Mouse (Mus musculus) urinary bladder, postnatal 25 days (tissue): ENCODE measurements around the gene Zmat5.

ENCODE experiments used
- DNase-seq: peaks from one replicate; pipeline ENCODE4 v3.0.0; 2022; ENCODE audit warnings: low spot score

Gene Zmat5

DNA sequence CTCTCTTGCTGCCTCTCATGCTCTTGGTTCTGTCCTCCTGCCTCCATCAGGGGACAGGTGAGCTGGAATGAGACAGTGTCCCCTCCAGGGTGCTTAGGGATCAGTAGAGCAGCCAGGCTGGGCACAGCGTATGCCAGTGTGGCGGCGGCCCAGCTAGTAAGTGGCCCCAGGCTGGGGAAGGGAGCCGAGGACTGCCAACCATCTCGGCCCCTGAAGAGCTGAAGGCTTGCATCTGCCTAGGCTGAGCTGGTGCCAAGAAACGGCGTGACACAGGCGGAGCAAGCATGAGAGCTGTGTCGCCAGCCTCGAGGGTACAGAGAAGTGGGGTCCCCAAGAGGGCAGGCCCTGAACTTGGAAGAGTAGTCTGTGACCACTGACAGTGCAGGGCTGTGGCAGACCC, 33.2 kb downstream of the Zmat5 start:
- no peak for DNase-seq

GRCm38 (mm10) chr11:4738719-4739118, 34.2 kb downstream of the Zmat5 start:
- no peak for DNase-seq

DNA sequence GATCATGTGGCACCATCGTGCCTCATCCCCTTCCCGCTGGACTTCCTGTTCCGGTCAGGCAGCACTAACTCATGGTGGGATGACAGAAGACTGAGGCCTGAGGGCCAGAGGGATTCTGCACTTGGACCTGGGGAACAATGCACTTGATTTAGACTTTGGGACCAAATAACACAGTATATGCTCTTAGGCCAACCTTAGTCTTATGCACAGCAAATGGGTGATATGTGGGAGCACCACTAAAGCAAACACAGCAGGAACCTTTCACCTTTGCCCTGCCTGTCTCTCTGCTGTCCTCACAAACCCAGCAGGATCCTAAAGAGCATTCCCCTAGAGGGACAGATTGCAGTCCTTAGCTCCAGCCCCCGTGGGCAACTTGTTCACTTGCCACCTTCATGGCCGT, 36.3 kb downstream of the Zmat5 start:
- no peak for DNase-seq

DNA sequence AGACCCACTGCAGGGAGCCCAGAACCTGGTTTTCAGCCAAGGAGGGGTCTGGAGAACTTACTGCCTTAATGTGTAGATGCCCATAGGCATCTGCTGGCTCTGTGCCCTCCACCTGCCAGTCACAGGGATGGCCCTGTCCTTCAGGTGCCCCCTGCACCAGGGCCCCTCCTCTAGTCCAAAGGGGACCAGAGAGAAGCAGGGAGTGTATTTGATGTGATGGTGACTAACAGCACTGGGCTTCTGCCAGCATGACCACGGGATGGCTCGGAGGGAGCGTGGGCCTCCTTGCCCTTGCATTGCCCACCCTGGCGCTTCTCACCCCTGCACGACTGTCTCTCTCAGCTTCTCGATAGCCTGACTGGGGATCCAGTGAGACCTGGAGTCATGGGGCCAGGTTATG, 40.2 kb downstream of the Zmat5 start:
- DNase-seq, result no peak

- no peak for DNase-seq
Measured at GRCm38 (mm10) chr11:4745969-4746368, 41.5 kb downstream of the Zmat5 start.

DNA sequence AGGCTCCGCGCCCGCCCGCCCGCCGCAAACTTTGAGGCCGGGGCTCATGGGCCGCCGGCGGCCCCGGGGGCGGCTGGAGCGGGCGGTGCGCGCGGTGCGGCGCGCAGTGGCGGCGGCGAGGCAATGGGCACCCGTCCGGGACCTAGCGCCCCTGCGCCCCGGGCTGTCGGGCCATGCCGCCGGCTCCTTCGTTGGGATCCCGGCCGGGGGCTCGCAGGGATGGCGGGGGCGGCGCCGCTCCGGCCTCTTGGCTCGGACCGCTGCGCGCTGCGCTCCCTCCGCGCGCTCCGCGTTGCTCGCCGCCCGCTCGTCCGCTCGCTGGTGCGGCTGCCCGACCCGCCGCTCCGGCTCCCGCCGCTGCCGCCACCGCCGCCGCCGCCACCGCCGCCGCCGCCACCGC, 42.3 kb downstream of the Zmat5 start, which contains the start of gene Cabp7:
TSS of gene Cabp7 (minus strand) at position 46 of the 400 bp plus-strand sequence.
- DNase-seq, result no peak

- no peak for DNase-seq
Measured at GRCm38 (mm10) chr11:4747285-4747684, 42.8 kb downstream of the Zmat5 start.

- DNase-seq, result peak; percentile 76
Measured at GRCm38 (mm10) chr11:4750263-4750662, 45.8 kb downstream of the Zmat5 start.

DNA sequence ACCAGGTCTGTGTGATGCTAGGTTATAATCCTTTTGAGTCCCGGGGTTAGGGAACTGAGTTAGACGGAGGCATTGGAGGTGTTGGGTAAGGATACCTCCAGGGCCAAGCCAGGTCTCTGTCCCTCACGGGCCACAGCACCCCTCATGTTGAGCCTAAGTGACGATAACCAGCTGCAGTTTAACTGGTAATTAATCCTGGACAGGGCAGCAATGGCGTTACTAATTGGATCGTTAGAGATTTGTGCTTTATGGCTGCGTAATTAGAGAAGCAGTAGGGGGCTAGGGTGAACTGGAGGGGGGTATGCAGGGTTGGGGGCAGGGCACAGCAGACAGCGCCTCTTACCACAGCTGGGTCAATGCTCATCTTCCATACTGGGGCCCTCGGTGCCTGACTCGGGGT, 48.4 kb downstream of the Zmat5 start:
- no peak for DNase-seq

DNA sequence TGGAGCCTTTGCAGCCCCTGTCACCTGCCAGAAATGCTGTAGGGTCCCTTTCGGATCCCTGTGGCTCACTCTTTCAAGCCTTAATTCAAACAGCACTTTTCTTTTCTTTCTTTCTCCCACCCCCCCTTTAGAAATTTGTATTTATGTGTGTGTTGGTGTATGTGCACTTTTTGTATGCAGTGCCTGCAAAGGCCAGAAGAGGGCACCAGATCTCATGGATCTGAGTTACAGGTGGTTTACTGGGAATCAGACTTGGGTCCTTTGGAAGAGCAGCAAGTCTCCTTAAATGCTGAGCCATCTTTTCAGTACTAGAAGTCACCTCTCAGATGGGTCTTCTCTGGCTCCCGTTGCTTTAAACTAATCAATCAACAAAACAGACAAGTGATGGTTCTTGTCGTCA, 49.6 kb downstream of the Zmat5 start:
- no peak for DNase-seq

GRCm38 (mm10) chr11:4754867-4755266, 50.4 kb downstream of the Zmat5 start:
- DNase-seq, result no peak

GRCm38 (mm10) chr11:4756460-4756859, 52.0 kb downstream of the Zmat5 start:
- DNase-seq, result no peak

GRCm38 (mm10) chr11:4756984-4757788, 52.7 kb downstream of the Zmat5 start:
- no peak for DNase-seq

DNA sequence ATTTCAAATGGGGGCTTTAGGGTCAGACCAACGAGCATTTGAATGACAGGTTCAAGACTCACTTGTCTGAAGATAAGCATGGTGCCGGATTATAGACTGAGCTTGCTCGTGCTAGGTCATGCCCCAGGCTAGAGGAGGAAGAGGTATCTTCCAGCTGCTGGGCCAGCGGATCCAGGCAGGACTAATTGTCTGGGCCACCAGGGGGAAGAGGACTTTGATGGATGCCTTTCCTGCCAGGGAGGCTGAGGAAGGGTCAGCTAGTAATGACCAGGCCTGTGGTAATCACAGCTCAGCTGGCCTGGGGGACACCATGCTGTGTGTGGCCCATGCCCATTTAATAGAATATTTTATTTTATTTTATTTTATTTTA, 53.3 kb downstream of the Zmat5 start:
- DNase-seq, result no peak

- no peak for DNase-seq
Measured at GRCm38 (mm10) chr11:4760438-4760837, 56.0 kb downstream of the Zmat5 start.

DNA sequence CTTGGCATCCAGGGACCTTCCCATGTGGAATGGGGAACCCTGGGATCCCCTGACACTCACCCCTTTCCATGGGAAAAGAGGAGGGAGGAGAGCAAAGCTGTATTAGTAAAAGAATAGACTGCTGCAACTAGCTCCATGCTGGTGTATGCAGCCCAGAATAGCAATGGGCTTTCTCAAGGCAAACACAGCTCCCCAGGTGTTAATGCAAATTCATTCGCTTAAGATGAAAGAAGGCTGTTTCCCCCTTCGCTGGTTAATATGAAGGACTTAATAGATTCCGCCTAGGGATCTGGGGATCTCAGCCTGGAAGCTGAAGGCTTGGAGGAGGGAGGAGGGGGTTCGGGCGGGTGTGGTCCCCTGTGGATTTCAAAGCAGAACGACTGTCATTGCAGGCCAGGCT, 57.5 kb downstream of the Zmat5 start:
- no peak for DNase-seq

GRCm38 (mm10) chr11:4762511-4762910, 58.0 kb downstream of the Zmat5 start:
- DNase-seq, result no peak

DNA sequence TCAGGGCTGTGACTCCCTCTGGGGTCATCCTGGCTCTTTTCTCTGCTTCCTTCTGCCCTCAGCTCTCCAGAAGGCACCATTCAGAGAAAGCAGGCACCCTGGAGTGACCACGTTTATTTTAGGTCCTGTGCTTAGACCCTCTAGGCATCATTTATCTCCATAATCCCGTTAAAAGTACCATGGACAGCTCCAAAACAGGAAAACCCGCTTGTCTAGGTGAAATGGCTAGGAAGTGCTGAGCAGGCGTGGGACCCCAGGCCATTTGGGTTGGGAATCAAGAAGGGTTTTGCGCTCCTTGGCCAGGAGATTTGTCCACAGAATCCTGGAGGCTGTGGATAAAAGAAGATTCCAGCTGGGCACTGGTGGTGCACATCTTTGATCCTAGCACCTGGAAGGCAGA, 59.2 kb downstream of the Zmat5 start:
- no peak for DNase-seq

DNA sequence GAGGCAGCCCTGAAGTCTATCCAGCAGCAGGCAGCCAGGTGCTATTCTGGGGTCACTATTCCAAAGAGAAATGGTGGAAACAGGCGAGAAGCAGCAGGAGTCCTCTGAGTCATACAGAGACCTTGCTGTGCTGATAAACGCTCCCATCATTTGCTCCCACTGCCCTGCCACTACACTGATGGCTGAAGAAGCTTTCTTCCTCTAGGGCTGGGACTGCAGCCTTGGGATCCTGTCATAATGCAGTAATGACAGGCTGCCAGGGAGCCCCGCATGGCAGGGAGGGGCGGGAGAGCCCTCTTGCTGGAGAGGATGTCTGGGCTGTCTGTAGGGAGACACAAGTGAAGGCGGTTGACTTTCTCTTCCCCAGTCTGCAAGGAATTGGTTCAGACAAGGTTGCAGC, 60.0 kb downstream of the Zmat5 start:
- DNase-seq, result no peak

DNA sequence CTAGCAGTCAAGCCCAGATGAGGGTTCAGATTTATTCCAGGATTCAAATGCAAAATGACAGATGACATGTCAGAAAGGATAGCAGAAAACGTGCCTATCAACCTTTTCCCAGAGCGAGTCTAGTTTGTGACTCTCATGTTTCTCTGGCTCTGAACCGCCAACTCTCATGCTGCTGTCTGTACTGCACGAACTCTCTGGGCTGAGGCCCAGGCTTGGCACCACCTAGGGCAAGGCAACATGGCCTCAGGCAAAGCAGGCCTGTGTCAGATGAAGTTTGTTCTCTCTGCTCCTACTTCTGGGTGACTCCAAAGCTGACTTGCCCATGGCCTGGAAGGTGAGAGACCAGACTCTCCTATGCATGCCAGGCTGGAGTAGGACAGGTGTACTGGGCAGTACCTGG, 63.9 kb downstream of the Zmat5 start:
- no peak for DNase-seq

DNA sequence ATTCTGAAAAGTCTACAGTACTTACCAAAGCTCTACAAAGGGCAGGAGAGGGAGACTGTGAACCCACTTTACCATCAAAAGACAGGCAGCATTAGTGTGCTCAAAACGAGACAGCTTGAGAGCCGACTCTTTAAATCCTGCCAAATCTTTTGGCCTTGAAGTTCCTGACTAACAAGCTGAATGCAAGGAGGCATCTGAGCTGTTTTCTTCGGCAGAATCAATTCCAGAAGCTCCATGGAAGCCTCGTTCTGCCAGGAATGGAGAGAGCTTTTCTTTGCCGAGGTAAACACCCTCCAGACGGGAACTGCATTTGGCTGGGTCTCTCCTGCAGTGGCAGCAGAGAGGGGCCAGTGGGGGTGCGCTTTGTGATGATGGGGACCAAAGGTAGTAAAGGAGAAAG, 64.8 kb downstream of the Zmat5 start:
- DNase-seq, result no peak

- DNase-seq, result no peak
Measured at GRCm38 (mm10) chr11:4769881-4770280, 65.4 kb downstream of the Zmat5 start.

- DNase-seq, result no peak
Measured at GRCm38 (mm10) chr11:4771756-4772155, 67.3 kb downstream of the Zmat5 start.

DNA sequence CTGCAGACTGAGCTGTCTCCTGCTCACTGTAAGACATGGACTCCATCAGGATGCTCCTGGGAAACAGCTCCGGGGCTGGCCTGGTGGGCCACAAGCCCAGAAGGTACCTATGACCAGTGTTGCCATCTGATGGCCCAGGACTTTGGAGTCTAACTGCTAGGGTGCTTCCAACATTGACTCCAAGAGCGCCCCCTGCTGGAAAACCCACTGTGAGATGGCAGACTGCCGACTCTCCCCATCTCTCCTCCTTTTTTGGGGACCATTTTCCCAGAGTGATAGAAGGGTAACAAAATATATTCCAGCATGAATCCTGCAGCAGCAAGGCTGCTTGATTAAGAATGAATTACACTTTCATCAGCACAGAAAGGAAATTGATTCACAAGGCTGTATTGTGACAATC, 68.4 kb downstream of the Zmat5 start:
- DNase-seq, result peak; percentile 80
